Mouse (Mus musculus) heart, adult 2 months (tissue): ENCODE data around the gene Gdpd3. TPM values are rescaled to one million over a fixed set of nuclear protein-coding genes. Genes with fewer than 3 reads are reported as not detected.

Source experiments
- DNase-seq, 2 experiments: peaks; one replicate each; pipeline ENCODE4 v3.0.0; 2021
- H3K27ac ChIP-seq: fragments of 200-600 bp; 2 replicates; pipeline ENCODE4 v1.8.1; 2022
- H3K27me3 ChIP-seq: fragments of 200-500 bp; 2 replicates; pipeline ENCODE4 v1.6.1; 2012; ENCODE audit warnings: mild to moderate bottlenecking, low read length, inconsistent platforms, mixed read lengths; ENCODE audit not compliant: control insufficient read depth, insufficient read depth
- H3K36me3 ChIP-seq: fragments of 200-500 bp; 2 replicates; pipeline ENCODE4 v1.6.1; 2012; ENCODE audit warnings: low read length, inconsistent platforms; ENCODE audit not compliant: control insufficient read depth, insufficient read depth
- H3K4me1 ChIP-seq: fragments of 200-500 bp; 2 replicates; pipeline ENCODE4 v1.6.1; 2011; ENCODE audit warnings: low read length; ENCODE audit not compliant: control insufficient read depth, insufficient read depth
- H3K4me3 ChIP-seq: fragments of 200-600 bp; 2 replicates; pipeline ENCODE4 v1.8.1; 2022
- H3K79me2 ChIP-seq: fragments of 200-500 bp; replicated peaks from 2 replicates; pipeline ENCODE4 v1.6.1; 2012; ENCODE audit warnings: mild to moderate bottlenecking, inconsistent platforms, low read length, moderate library complexity, mixed read lengths; ENCODE audit not compliant: control insufficient read depth, insufficient read depth
- H3K9ac ChIP-seq: fragments of 200-500 bp; 2 replicates; pipeline ENCODE4 v1.6.1; 2012; ENCODE audit warnings: low read depth, mild to moderate bottlenecking, control low read depth, inconsistent platforms, low read length, mixed read lengths
- CTCF ChIP-seq: fragments of 200-600 bp; IDR thresholded peaks from 2 replicates; pipeline ENCODE4 v1.8.1; 2022; ENCODE audit warnings: antibody characterized with exemption, mild to moderate bottlenecking, moderate library complexity
- EP300 ChIP-seq: fragments of 200-500 bp; IDR thresholded peaks from 2 replicates; pipeline ENCODE4 v1.6.1; 2011; ENCODE audit warnings: low read depth, low read length, control low read depth; ENCODE audit not compliant: insufficient read depth
- POLR2A ChIP-seq: fragments of 200-500 bp; IDR thresholded peaks from 2 replicates; pipeline ENCODE4 v1.6.1; 2011; ENCODE audit warnings: mild to moderate bottlenecking, low read depth, low read length, control low read depth; ENCODE audit not compliant: insufficient read depth
- WGBS: fragments of 180-500 bp; shearing (Covaris S2); methylation state at CpG from one replicate; pipeline ENCODE4 v1.1.7; 2018; 5-methylcytosine and 5-hydroxymethylcytosine counted together
- intact Hi-C: fragments of 180-260 bp; cut with DNase I; formaldehyde crosslinking; loops from one replicate; pipeline ENCODE4 v1.15.1; 2025
- polyA plus RNA-seq: library from polyadenylated mRNA; depleted of rRNA; stranded (reverse); fragments of >200 nt; gene quantifications from 2 replicates; pipeline ENCODE4 v1.2.3, GENCODE M21; 2012
- total RNA-seq, 2 experiments: library from RNA; stranded (reverse); gene quantifications; 2 replicates each; pipeline ENCODE4 v1.2.3; 2021

Gdpd3 gene
- total and polyA plus RNA-seq, 3 experiments: 1.3 to 4.3 (median 1.3) TPM

GRCm38 (mm10) chr7:126779983-126780970 lies 14.1 kb downstream of the Gdpd3 start:
- Histone ChIP-seq H3K27ac (peak overlapping the region; percentile 50), H3K79me2 (peaks cover 5% of the 10 kb centered on the region), H3K4me3 (peak overlapping the region; percentile 49), H3K9ac (peak overlapping the region; percentile 36), H3K4me1 (peaks cover 12% of the 10 kb centered on the region), H3K36me3 (peaks cover 5% of the 10 kb centered on the region), H3K27me3 (no peaks in the 10 kb centered on the region)
- DNase-seq: peak; percentile 85 to 87
- WGBS: 6% methylated on average over 21 of the region's 21 CpGs
- peak; percentile 64; the same call in 1 of the 2 replicates for TF ChIP-seq POLR2A
- peak; percentile 99 for TF ChIP-seq CTCF
- peak; percentile 52; the same call in 1 of the 2 replicates for TF ChIP-seq EP300
- intact Hi-C loops: loop anchor here (2.0 to 5.0 kb wide), 2 partner anchors 19 to 82 kb away; partner anchors contain the start of genes Hirip3 and Ino80e

- no peak for DNase-seq
- Histone ChIP-seq H3K4me1 (peaks cover 11% of the 10 kb centered on the region), H3K27me3 (no peaks in the 10 kb centered on the region), H3K79me2 (peaks cover 5% of the 10 kb centered on the region), H3K4me3 (peak within 1 kb of the TSS; percentile 49), H3K27ac (peak within 1 kb of the TSS; percentile 50), H3K36me3 (peaks cover 5% of the 10 kb centered on the region), H3K9ac (peak within 1 kb of the TSS; percentile 36)
- WGBS: 10% methylated on average over 22 of the region's 22 CpGs
- TF ChIP-seq EP300: no peak
- no peak for TF ChIP-seq CTCF
- no peak for TF ChIP-seq POLR2A
- intact Hi-C loops: loop anchor here (2.0 to 5.0 kb wide), 2 partner anchors 18 to 81 kb away; partner anchors contain the start of genes Hirip3 and Ino80e
Measured at GRCm38 (mm10) chr7:126780971-126781635, 15.0 kb downstream of the Gdpd3 start, which contains the start of gene Tbx6. Gene Tbx6 (plus strand): TSS chr7:126781483.

DNA sequence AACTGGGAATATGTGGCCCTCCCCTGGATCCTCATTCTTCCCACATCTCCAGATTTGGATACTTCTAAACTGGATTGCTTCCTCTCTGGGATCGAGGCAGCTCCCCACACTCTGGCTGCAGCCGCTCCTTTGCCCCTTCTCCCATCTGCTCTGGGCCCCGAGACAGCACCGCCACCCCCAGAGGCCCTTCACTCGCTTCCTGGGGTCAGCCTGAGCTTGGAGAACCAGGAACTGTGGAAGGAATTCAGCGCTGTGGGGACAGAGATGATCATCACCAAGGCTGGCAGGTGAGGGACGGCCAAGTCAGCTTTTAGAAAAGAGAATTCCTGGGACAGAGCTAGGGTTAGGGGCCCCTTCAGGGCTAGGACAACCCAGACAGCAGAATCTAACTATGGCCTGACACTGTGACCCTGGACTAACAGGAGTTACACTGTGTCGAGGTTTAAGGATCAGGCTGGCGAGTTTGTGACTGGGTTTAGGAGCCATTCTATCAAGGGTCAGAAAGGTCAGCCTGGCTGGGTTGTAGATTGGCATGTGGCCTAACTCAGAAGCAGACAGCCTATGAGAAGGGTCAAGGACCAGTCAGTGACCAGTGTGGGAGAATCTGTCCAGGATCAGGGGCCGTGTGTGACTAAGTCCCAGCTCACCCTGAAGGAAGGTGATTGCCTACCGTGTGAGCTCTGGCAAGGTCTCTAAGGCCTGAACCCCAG lies 15.7 kb downstream of the Gdpd3 start:
- H3K27me3 ChIP-seq: no peaks in the 10 kb centered on the region
- DNase-seq: no peak
- H3K9ac ChIP-seq: no peak overlapping the region
- H3K36me3 ChIP-seq: peaks cover 5% of the 10 kb centered on the region
- WGBS: 57% methylated on average over 11 of the region's 11 CpGs
- peaks cover 5% of the 10 kb centered on the region for H3K79me2 ChIP-seq
- peak overlapping the region; percentile 36; the same call in 1 of the 2 replicates for H3K27ac ChIP-seq
- TF ChIP-seq POLR2A (no peak), CTCF (no peak), EP300 (no peak)
- intact Hi-C loops: loop anchor here (2.0 to 5.0 kb wide), 2 partner anchors 17 to 80 kb away; partner anchors contain the start of genes Hirip3 and Ino80e
- no peak overlapping the region for H3K4me3 ChIP-seq
- H3K4me1 ChIP-seq: peaks cover 11% of the 10 kb centered on the region

DNA sequence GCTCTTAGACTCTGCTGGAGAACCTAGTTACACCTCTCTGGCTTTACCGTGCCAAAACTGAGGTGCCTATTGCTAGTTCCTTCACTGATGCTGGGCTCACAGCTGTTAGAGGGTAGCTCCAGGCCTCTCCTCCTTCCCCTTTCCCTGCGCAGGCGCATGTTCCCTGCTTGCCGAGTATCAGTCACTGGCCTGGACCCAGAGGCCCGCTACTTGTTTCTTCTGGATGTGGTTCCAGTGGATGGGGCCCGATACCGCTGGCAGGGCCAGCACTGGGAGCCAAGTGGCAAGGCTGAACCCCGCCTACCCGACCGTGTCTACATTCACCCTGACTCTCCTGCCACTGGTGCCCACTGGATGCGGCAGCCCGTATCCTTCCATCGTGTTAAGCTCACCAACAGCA lies 16.6 kb downstream of the Gdpd3 start:
- Histone ChIP-seq H3K27me3 (no peaks in the 10 kb centered on the region), H3K27ac (no peak overlapping the region), H3K79me2 (0 out of 2 replicates have a peak, but pooled peaks cover under 1% of the 10 kb centered on the region), H3K9ac (no peak overlapping the region), H3K4me3 (no peak overlapping the region), H3K4me1 (peaks cover 9% of the 10 kb centered on the region), H3K36me3 (peaks cover 5% of the 10 kb centered on the region)
- DNase-seq: no peak
- WGBS: 72% methylated on average over 13 of the region's 13 CpGs
- intact Hi-C loops: loop anchor here (5.0 kb wide), 1 partner anchor 80 kb away; the partner anchor contains the start of genes Hirip3 and Ino80e
- TF ChIP-seq CTCF: no peak
- TF ChIP-seq EP300: no peak
- no peak for TF ChIP-seq POLR2A

DNA sequence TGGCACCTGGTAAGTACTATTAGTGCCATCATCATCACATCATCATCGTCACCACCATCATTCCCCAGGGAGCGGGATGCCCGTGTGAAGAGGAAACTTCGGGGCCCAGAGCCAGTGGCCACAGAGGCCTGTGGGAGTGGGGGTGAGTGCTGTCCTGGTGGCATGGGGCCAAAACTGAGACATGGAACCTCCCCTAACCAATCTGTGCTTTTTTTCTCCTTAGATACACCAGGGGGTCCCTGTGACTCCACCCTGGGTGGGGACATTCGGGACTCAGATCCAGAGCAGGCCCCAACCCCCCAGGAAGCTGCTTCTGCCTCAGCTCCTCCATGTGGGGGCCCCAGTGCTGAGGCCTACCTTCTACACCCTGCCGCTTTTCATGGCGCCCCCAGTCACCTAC lies 18.3 kb downstream of the Gdpd3 start:
- DNase-seq: no peak

More for the DNA sequence above, 18.3 kb downstream of the Gdpd3 start:
- TF ChIP-seq POLR2A (no peak), CTCF (no peak), EP300 (no peak)
- Histone ChIP-seq H3K27ac (no peak overlapping the region), H3K79me2 (no peaks in the 10 kb centered on the region; the same call in 1 of the 2 replicates), H3K4me3 (no peak overlapping the region), H3K4me1 (peaks cover 2% of the 10 kb centered on the region; the same call in 1 of the 2 replicates), H3K27me3 (no peaks in the 10 kb centered on the region), H3K9ac (no peak overlapping the region), H3K36me3 (no peaks in the 10 kb centered on the region)
- intact Hi-C loops: loop anchor here (5.0 kb wide), 1 partner anchor 78 kb away; the partner anchor contains the start of genes Hirip3 and Ino80e
- WGBS: 69% methylated on average over 7 of the region's 7 CpGs
